Mouse (Mus musculus) fibroblast of lung, adult 2 months (primary cell): ENCODE data around the gene Ythdf2.

ENCODE experiments used
- DNase-seq: peaks from one replicate; pipeline ENCODE4 v3.0.0-alpha.2; 2011; ENCODE audit warnings: low read depth

Ythdf2 gene

DNA sequence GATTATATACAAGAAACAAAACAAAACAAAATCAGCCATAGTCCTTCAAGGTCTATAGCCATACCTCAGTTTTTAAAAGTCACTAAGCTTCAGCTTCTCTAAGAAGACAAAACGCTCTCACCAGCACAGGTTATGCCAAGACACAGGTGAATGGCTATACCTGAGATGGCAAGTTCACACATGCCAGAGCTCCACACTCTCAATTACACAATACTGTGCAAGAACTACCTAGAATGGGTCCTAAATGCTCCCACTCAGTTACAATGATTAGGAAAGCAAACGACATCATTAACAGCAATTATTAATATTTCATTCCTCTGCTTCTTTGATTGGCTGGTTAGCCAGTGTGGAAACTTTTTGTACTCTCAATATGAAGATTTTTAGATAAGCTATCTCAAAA, 2.8 kb downstream of the Ythdf2 start:
- no peak for DNase-seq

DNA sequence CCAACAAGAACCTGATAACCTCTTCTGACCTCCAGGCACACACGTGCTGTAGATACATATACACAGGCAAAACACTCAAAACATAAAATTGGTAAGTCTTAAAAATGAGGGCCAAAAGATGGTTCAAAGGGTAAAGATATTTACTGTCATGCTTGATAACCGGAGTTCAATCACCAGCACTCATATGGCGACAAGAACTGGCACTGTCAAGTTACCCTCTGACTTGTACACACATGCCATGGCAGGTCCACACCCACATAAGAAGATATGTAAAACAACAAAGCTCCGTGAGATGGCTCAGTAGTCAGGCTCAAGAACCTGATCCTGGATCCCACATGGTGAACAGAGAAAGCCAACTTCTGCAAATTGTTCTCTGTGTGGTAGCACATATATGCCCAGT, 4.8 kb downstream of the Ythdf2 start:
- no peak for DNase-seq

DNA sequence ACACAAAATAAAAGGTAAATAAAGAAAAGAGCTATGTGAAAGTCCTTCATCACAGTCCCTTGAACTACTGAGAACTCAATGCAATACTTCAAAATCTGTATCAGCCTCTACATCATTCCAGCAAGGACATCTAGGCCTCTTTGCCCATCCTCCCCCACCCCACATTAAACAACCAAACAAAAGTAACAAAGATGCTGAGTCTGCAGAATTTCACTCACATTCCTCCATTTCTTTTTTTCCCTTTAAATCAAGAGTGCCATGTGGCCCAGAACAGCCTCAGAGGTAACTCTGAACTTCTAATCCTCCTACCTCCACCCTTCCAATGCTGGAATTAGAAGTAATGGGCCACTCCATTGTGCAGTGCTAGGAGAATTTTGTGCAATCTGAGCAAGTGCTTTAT, 13.3 kb downstream of the Ythdf2 start:
- DNase-seq: no peak

DNA sequence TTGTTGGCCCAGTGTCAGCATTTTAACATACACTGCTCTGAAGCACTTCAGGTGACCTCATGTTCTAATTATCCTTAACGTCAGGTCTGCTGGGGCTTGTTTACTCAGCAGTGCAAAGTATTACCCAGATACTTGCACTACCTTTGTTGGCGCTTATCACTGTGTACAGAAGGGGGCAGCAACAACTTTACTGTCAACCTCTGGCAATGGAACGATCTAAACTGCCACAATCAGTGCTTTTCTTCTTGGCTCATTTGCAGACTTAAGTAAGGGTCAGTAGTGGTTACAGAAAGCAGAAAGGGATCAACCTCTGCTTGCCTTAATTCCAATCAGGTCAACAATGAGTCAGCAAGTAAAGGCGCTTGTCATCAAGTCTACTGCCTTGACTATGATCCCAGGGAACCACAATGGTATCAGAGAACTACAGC, 13.8 kb downstream of the Ythdf2 start:
- peak; percentile 44 for DNase-seq

DNA sequence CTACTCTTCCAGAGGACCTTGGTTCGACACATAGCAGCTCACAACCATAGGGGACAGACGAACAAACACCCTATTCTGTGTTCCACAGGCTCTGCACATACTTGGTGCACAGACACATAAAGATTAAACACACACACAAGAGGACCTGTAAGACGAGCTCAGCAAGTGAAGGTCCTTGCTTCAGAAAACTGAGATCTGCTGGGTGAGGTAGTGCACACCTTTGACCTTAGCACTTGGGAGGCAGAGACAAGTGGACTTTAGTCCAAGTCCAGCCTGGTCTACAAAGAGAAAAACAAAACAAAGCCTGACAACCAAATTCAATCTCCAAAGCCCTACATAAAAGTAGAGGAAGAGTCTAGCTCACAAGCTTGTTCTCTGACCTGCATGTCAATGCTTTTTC, 17.1 kb downstream of the Ythdf2 start:
- no peak for DNase-seq

DNA sequence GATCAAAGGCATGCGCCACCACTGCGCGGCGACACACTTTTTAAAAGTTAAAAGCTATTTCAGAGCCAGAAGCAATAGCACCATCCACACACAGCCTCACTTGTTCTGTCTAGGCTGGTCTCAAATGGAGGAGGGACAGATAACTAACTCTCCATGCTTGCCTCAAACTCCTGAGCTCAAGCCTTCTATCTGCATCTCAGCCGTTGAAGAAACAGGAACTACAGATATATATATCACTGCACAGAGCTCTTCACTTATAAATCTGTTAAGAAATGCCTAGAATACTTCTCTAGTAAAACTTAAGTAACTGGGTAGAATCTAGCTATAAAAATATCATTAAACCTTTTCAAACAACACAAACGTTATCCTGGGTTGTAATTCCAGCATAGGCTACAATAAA, 17.7 kb downstream of the Ythdf2 start:
- DNase-seq: no peak

DNA sequence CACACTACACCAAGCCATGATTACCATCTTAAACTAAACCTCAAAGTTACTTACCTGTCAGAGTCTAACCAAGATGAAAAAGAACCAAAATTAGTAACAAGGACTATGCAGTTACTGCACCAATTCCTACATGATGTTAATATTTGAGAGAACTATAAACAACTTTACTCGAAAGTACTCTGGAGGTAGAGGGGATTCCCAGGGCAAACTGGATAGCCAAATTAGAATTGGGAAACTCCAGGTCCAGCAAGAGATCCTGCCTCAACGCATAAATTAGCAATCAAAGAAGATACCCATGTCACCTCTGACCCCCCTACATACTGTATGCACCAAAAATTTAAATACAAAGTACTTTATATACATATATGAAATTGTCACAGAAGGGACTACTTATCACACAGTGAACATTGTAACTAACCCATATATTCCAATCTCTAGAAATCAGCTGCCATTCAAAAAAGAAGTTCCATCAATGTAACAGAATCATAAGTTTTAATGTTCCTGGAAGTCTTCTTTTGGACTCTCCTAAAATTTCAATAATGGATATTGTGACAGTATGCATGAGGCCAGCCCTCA, 24.2 kb downstream of the Ythdf2 start:
- no peak for DNase-seq

DNA sequence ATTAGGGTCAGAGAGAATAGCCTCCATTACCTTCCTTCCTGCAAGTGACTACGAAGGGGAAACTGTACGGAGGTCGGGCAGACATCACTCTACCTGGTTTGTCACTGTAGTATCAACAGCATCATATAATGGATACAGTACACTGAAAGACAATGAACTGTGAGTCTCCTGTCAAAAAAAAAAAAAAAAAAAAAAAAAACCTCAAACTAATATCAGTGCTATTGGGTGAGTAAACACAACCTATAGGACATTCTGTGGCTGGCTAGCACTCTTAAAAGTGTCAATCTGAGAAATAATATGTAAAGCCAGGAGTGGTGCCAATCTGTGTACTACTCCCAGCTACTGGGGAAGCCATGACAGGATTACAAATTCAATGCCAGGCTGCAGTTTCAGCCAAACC, 28.9 kb downstream of the Ythdf2 start:
- DNase-seq: no peak

DNA sequence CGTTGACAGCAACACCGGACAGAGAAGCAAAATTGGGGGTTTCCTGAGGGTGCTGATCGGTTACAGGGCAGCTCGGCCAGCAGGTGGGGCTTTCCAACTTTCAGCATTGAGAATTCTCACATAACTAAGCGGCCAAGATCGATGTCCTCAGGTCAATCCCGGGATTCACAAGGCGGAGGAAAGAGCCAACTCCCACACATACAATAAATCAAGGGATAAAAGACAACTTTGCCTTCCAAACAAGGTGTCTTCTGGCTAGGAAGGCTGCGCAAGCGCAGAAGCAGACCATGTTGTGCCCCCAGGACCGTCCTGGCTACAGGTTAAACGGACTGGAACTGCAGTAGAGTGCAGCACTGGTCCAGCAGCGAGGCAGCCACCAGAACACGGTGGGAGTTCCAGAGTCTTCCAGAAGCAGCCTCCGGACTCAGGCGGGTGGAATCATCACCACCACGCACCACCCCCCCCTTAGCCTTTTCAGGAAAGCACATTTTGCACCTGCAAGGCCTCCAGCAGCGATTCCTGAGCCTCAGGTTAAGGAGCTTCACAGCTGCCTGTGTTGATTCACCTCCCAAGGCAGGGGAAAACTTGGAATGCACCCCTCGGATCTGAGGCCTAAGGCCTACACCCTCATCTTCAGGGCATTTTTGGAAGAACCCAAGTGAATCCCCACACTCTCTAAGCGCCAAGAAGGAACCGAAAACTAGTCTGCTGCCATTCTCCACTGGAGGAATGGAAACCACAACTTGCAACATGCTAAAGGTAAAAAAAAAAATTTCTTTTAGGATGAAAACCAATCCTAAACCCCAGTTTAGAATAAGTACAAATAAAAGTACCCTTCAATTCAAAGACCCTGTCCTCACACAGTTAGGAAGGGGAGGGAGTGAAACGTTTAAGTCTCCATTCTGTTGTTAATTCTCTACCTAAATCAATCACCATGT, 30.1 kb downstream of the Ythdf2 start:
- DNase-seq: no peak

DNA sequence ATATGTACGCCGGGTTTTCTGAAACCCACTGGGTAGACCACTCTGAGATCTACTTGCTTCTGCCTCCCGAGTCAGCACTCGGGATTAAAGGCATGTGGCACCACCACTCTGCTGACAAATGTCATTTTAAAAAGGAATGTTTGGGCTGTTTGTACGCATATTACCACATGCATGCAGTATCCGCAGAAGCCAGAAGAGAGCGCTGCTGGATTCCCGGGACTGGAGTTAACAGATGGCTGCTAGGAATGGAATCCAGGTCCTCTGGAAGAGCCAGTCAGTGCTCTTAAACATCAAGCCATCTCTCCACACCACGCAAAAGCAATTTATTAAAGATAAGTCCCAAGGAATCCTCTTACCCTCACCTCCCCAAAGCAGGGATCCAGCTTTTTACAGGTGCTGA, 31.4 kb downstream of the Ythdf2 start:
- no peak for DNase-seq

DNA sequence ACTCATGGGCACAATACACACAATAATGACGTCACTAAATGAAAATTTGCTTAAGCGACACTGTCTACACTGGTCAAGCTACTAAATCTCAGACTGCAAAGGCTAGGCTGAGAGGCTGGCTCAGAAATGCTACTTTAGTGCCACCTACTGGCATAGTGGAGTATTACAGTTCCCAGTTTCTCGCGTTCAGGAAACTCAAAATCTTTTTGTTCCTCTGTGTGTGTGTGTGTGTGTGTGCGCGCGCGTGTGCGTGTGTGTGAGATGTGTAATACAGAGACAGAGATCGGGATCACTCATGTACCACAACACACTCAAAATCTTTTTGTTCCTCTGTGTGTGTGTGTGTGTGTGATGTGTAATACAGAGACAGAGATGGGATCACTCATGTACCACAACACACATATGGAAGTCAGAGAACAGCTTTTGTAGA, 33.5 kb downstream of the Ythdf2 start:
- DNase-seq: peak; percentile 33

DNA sequence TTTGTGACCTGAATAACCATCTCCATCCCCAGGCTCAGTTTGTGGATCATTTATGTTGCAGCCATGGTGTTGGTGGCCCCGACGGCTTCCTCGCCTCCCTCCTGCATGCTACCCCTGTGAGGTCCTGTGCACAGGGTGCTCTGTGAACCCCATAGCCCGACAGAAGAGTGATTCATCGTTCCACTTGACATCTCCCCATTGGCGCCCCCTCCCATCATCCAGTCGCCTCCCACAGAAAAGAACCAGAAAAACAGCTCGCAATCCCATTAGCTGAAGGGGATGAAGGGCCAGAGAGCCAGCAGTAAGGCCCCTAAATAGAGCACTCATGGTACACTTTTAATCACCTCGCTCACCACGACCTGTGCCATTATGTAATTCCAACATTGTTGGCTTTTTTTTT, 35.6 kb downstream of the Ythdf2 start:
- no peak for DNase-seq

DNA sequence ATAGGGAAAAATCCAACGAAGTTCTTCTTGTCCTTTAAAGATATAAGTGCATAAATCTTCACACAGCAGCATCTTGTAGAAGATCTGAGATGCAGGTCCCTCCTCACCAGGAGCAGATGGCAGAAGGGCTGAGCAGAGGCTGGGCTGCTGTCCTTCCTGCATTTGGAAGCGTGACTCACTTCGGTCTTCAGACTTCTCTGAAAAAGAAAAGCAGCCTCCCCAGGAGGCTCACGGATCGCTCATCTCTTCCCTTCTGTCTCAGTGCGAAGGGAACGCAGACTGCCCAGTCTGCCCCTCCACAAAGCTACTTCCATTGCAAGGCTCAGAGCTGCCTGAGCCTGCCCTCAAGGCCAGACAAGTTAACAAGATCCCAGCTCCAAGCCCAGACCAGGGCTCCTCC, 41.2 kb downstream of the Ythdf2 start:
- no peak for DNase-seq

DNA sequence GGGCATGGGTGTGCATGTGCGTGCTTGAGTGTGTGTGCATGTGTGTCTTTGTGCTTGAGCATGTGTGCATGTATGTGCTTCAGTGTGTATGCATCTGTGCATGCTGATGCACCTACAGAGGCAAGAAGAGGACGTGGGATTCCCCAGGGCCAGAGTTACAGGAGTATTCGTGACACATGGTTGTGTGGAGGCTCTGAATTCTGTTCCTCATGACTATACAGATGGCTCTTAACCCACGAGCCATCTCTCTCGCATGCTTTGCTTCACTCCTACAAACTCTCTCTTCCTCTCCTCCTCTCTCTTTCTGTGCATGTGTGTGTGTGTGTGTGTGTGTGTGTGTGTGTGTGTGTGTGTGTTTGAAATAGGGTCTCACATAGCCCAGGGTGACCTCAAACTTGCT, 42.3 kb downstream of the Ythdf2 start:
- DNase-seq: no peak

DNA sequence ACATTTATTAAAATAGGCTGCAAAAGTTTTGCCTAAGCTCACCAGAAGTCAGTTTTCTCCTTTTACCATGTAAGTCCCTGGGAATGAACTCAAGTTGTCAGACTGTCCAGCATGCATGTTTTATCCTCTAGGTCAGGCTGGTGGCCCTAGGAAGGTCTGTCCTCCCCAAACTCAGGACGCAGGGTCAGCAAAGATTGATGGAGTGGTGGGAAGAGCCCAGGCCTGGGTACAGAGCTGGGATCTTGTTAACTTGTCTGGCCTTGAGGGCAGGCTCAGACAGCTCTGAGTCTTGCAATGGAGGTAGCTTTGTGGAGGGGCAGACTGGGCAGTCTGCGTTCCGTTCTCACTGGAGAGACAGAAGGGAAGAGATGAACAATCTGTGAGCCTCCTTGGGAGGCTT, 42.8 kb downstream of the Ythdf2 start:
- no peak for DNase-seq

DNA sequence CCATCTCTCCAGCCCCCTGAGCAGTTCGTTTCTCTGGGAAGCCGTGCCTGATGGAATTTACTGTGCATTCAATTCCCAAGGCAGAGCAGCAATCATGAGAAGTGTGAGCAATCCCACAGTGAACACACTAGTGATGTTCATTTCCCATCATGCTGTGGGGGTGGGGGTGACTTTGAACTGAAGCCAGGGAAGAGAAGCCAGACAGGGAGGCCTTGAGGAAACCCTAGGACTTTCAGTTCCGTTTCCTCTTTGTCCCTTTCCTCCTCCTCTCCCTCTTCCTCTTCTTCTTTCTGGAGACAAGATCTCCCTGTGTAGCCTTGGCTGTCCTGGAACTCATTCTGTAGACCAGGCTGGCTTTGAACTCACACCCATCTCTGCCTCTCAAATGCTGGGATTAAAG, 44.7 kb downstream of the Ythdf2 start:
- DNase-seq: no peak

DNA sequence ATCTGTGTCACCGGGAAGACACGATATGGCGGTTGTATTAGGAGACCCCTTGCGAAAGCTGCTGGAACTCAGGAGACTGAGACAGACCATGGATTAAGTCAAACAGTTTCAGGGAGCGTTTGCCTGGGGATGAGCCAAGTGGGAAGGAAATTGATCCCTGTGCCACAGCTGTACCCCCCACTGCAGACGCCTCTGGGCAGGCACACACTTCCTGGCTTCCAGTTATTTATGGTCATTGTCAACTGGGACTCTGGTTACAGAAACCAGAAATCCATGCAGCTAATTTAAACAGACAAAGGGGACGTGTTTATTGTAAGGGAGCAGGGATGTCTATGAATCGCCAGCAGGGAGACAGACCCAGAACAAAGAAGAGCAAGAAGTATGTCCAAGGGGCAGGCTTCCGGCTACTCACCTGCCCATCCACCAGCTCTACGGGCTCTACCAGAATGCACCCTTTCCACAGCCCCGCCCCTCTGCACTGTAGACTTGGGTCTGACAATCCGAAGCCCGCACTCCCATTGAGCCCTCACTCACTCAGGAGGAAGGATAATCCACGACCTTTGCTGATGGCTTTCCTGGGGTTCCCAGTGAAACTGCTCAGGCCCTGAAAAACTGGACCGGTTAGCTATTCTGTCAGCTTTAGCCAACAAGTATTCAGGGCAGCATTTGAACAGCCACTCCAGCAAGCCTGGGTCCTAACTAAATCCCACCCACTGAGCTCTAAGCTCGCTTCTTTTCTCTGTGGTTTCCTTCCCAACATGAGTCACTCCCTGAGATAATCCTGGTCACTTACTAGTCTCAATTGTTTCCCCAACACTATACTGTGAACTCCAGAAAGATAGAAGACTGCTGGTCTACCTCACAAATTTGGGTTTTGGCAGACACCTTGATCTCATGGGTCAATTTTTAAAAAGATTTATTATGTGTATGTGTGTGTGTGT, 45.5 kb downstream of the Ythdf2 start:
- no peak for DNase-seq

DNA sequence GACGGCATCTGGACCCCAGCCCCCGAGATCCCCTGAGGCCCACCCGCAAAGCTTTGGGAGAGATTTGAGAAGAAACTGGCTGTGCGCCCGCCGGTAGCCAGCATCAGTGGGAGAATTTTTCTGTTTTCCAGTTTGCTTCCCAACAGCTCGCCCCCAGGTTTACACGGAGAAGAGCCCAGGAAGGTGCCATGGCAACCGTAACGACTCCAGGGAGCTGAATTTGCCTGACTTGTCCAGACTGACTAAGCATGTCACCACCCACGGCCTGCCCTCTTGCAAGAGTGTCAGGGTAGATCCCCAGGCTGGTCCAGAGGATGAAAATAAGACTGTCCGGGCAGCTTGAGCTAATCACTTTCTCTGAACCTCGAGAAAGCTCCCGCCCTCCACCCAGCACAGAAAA, 46.4 kb downstream of the Ythdf2 start:
- DNase-seq: peak; percentile 12

DNA sequence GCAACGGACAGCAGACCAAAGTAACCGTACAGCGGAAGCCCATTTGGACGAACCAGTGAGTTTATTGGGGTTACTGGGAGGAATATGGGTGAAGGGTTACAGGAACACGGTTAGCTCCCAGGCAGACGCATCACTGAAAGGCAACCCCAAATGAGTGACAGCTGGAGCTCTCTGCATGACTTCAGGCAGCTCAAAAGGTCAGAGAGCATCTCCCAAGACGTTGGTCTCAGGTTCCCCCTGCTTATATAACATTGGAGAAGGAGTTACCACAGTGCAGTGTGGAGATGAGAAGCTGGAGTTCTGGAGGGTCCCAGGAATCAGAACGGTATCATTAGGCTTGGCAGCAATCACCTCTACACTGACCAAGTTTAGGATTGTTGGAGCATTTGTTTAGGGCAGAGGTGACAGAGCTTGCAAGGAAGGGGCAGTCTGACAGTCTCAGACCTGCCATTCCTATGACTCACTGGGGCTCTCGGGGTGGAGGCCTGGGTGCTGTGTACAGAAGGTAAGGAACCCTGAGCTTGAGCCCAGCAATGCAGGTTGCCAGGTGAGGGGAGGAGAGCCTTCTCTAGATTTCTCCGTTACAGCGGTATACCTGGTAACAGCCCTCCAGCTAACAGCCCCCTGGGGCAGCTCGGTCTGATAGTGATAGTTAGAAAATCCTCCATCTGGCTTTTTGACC, 55.0 kb downstream of the Ythdf2 start:
- DNase-seq: no peak

DNA sequence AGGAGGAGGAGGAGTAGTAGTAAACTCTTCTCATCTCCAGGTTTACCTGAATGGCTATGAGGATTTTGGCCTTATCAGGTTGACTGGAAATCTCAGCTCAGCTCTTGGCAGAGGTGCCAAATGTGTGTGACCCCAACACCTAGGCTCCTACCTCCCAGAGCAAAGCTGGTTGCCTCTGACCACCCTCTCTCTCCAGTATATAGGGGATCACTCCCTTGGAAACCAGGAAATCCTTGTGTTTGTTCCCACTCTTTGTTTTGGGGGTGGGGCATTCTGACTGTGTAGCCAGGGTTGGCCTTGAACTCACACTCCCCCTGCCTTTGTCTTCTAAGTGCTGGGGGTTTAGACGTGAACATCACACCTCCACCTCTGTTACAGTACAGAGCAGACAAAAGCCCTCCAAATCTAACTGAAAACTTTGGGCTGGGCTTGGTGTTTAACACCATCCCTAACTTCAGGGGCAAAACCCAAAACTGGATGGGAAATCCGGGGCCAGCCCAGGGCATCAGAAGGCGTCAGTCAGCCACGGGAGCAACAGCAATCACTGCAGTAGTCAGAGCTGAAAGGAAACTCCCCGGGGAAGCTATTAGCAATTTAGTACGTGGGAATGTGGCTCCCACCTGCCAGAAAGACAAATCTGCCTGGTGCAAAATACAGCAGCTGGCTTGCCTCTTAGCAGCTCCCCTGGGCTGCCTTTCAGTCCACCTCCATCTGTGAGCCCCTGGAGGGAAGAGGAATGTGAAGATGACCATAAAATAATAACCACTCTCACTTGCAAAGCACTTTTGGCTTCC, 57.0 kb downstream of the Ythdf2 start:
- DNase-seq: no peak

DNA sequence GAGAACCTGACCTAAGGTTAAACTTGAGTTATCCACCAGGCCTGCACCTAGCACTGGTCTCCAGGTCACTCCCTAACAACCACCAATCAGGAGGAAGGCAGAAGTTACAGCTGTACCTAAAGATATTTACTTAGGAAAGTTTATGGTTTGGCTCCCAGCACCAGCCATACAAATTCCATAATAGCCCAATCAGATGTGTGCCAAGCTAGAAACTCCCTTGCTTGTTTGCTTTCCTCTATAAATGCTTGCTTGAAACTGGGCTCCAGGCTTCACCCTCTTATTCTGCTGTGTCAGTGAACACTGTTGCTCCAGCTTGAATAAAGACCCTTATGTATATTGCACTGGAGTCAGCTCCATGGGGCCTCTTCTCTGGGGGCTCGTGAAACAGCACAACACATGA, 60.4 kb downstream of the Ythdf2 start:
- DNase-seq: no peak
